ENCODE assay signal across 7 mouse cellular contexts in the genomic region with DNA sequence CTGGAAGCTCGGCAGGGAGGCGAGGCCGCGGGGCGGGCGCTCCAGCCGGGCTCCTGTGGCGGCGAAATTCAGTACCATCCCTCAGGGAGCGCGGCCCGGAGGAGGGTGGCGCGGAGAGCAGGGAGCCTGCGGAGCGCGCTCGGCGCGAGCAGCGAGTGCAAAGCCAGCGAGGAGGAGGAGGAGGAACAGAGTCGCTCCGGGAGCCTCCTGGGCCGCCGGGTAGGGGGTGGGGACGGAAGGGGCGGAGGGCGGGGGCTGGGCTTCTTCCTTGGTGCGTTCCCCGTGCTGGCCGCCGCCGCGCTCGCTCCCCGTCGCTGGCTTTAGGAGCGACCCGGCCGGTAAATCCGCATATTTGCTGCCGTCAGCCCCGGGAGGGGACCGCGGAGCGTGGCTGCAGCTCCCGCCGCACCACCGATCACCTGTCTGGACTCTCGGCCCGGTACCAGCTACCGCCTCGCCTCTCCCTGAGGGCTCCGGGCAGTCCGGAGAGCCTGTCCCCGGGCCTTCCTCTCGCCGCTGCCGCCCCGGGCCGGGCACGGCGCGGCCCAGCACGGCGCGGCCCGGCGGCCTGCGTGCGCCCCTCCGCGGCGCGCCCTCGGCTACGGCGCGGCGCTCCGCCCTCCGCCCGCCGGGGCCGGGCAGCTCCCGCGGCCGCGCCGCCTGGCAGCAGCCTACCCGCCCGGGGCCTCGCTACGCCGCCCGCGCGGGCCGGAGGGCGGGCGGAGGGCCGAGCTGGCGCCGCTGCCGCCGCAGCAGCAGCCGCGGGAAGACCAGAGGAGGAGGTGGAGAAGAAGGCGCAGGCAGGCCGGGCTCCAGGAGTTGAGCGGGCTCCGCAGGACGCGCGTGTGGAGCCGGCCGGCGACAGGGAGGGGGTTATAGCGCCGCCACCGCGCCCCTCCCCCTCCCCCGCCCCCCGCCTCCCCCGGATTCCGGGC. TPM values are rescaled to one million over a fixed set of nuclear protein-coding genes. Genes with fewer than 3 reads are reported as not detected.
A peak's percentile ranks its signal among the peaks of the same experiment; 100 is the strongest.
DNase-seq lines count a peak whose midpoint lies in the region; ATAC-seq lines count a peak whose summit lies in the region.

No protein-coding gene starts in this region.

- DNase-seq in adrenal gland, postnatal 10 days = peak; percentile 92
- peak; percentile 65 for DNase-seq in embryo, embryonic 10 days (ENCODE audit: low spot score)
- DNase-seq in gastrocnemius, postnatal 4 days (ENCODE audit: low spot score in 2 of 2) = peak; percentile 48 to 75
- DNase-seq in limb, embryonic 10.5 days (ENCODE audit: low spot score) = peak; percentile 77
- peak; percentile 96 for DNase-seq in midbrain, embryonic 11.5 days (ENCODE audit: low spot score, missing footprints)
- peak; percentile 16 to 19 for DNase-seq in spleen, postnatal 36 days (ENCODE audit: low spot score in 2 of 2)

- H3K4me1 ChIP-seq in intestine, embryonic 16.5 days (ENCODE audit: control insufficient read depth, insufficient read depth, low read length) = peaks cover 51% of the 10 kb centered on the region
- peaks cover 77% of the 10 kb centered on the region for H3K4me1 ChIP-seq in limb, embryonic 10.5 days
- H3K4me1 ChIP-seq in midbrain, embryonic 11.5 days (ENCODE audit: control insufficient read depth, insufficient read depth, low read length) = peaks cover 41% of the 10 kb centered on the region

- H3K9me3 ChIP-seq in intestine, embryonic 16.5 days (ENCODE audit: control insufficient read depth, low read length) = no peaks in the 10 kb centered on the region
- no peaks in the 10 kb centered on the region for H3K9me3 ChIP-seq in limb, embryonic 10.5 days (replicated peaks)
- H3K9me3 ChIP-seq in midbrain, embryonic 11.5 days (ENCODE audit: control insufficient read depth, low read length) = no peaks in the 10 kb centered on the region

- peaks cover 15% of the 10 kb centered on the region for H3K27me3 ChIP-seq in intestine, embryonic 16.5 days (replicated peaks; ENCODE audit: control insufficient read depth, insufficient read depth, low read length)
- peaks cover 99% of the 10 kb centered on the region for H3K27me3 ChIP-seq in limb, embryonic 10.5 days (ENCODE audit: low read depth, poor library complexity, severe bottlenecking)
- peaks cover 84% of the 10 kb centered on the region for H3K27me3 ChIP-seq in midbrain, embryonic 11.5 days (ENCODE audit: control insufficient read depth, insufficient read depth, low read length)

- H3K4me3 ChIP-seq in intestine, embryonic 16.5 days (ENCODE audit: low read length) = peak overlapping the region; percentile 87
- H3K4me3 ChIP-seq in limb, embryonic 10.5 days = peak overlapping the region; percentile 70
- peak overlapping the region; percentile 63 for H3K4me3 ChIP-seq in midbrain, embryonic 11.5 days (ENCODE audit: low read depth, low read length)

- WGBS in intestine, embryonic 16.5 days = under 1% methylated on average over 112 of the region's 127 CpGs
- whole genome bisulfite sequencing in limb, embryonic 10.5 days = 4% methylated on average over 102 of the region's 127 CpGs
- WGBS in midbrain, embryonic 11.5 days = under 1% methylated on average over 88 of the region's 127 CpGs

- peak; percentile 61 for ATAC-seq in intestine, embryonic 16.5 days
- ATAC-seq in midbrain, embryonic 11.5 days (ENCODE audit: low FRiP score) = peak; percentile 67

- 0 out of 2 replicates have a peak, but pooled peaks cover 2% of the 10 kb centered on the region for H3K36me3 ChIP-seq in intestine, embryonic 16.5 days (ENCODE audit: control insufficient read depth, insufficient read depth, low read length)
- no peaks in the 10 kb centered on the region for H3K36me3 ChIP-seq in limb, embryonic 10.5 days
- no peaks in the 10 kb centered on the region for H3K36me3 ChIP-seq in midbrain, embryonic 11.5 days (ENCODE audit: control insufficient read depth, insufficient read depth, low read length)

- H3K27ac ChIP-seq in intestine, embryonic 16.5 days (ENCODE audit: low read length) = peak overlapping the region; percentile 98
- H3K27ac ChIP-seq in limb, embryonic 10.5 days = peak overlapping the region; percentile 81
- peak overlapping the region; percentile 40; the same call in 1 of the 2 replicates for H3K27ac ChIP-seq in midbrain, embryonic 11.5 days (ENCODE audit: low read depth, low read length)

- peak overlapping the region; percentile 91 for H3K9ac ChIP-seq in intestine, embryonic 16.5 days (ENCODE audit: low read depth, low read length)
- peak overlapping the region; percentile 73 for H3K9ac ChIP-seq in midbrain, embryonic 11.5 days (ENCODE audit: low read length)

- H3K4me2 ChIP-seq in intestine, embryonic 16.5 days (ENCODE audit: low read depth, low read length) = peak overlapping the region; percentile 96
- H3K4me2 ChIP-seq in midbrain, embryonic 11.5 days = peak overlapping the region; percentile 98

RNA-seq across cellular contexts. Expression of a gene that starts 2.1 kb away (rescaled TPM):
- total RNA-seq in adrenal gland, postnatal 10 days (2021) = 10 to 100 TPM; 22.0 to 23.3 TPM
- total RNA-seq in gastrocnemius, postnatal 4 days (2021) = 10 to 100 TPM; 39.3 to 39.7 TPM
- 47.1 and 47.3 TPM in 2 replicates for polyA plus RNA-seq in intestine, embryonic 16.5 days (2015; fragmentation: Nextera tagmentation; extraction: Ambion mirVana)
- polyA plus RNA-seq in limb, embryonic 10.5 days (2016; fragmentation: Nextera tagmentation; extraction: Ambion mirVana) = 26.8 and 28.8 TPM in 2 replicates
- polyA plus RNA-seq in midbrain, embryonic 11.5 days (2014; fragmentation: Nextera tagmentation; extraction: Ambion mirVana) = 3.3 and 3.9 TPM in 2 replicates

Comparison
In these comparisons a context has a peak if more than half of its experiments do, and no peak if none do; other contexts are left out.
1. Peak in every context shown above with its lines: DNase-seq, ATAC-seq, H3K4me3 ChIP-seq and H3K27ac ChIP-seq.
2. DNase-seq: peak in every context shown above with its lines; median percentile 96 in midbrain, embryonic 11.5 days; 92 in adrenal gland, postnatal 10 days; 77 in limb, embryonic 10.5 days; 65 in embryo, embryonic 10 days; 62 in gastrocnemius, postnatal 4 days; 18 in spleen, postnatal 36 days.
3. H3K27ac ChIP-seq: peak in every context shown above with its lines; median percentile 98 in intestine, embryonic 16.5 days; 81 in limb, embryonic 10.5 days; 40 in midbrain, embryonic 11.5 days.